Mouse (Mus musculus) midbrain, postnatal 0 days (tissue): ENCODE measurements around the gene Maml1. TPM values are rescaled to one million over a fixed set of nuclear protein-coding genes. Genes with fewer than 3 reads are reported as not detected.

Experiments
- ATAC-seq: fragments of 200-750 bp; cut with Nextera tagmentation; 2 replicates; pipeline ENCODE4 v1.8.0; 2017; ENCODE audit warnings: moderate number of reproducible peaks, mild to moderate bottlenecking, moderate TSS enrichment, moderate library complexity; ENCODE audit not compliant: low FRiP score
- DNase-seq: peaks from one replicate; pipeline ENCODE4 v3.0.0-alpha.2; 2015; ENCODE audit warnings: low spot score
- H3K27ac ChIP-seq: fragments of 300-500 bp; sonication (generic); 2 replicates; pipeline ENCODE4 v1.5.1; 2014; ENCODE audit warnings: low read depth, mild to moderate bottlenecking, low read length, mixed read lengths
- H3K27me3 ChIP-seq: fragments of 300-500 bp; sonication (generic); 2 replicates; pipeline ENCODE4 v1.6.1; 2014; ENCODE audit warnings: low read length, control low read depth, mixed read lengths; ENCODE audit not compliant: insufficient read depth
- H3K36me3 ChIP-seq: fragments of 300-500 bp; sonication (generic); 2 replicates; pipeline ENCODE4 v1.6.1; 2014; ENCODE audit warnings: low read length, control low read depth, mixed read lengths; ENCODE audit not compliant: insufficient read depth
- H3K4me1 ChIP-seq: fragments of 300-500 bp; sonication (generic); 2 replicates; pipeline ENCODE4 v1.6.1; 2014; ENCODE audit warnings: mild to moderate bottlenecking, control low read depth, antibody characterized with exemption, low read length, mixed read lengths; ENCODE audit not compliant: insufficient read depth
- H3K4me2 ChIP-seq: fragments of 300-500 bp; sonication (generic); 2 replicates; pipeline ENCODE4 v1.6.1; 2014; ENCODE audit warnings: low read depth, mild to moderate bottlenecking, low read length, mixed read lengths; ENCODE audit not compliant: poor library complexity, severe bottlenecking
- H3K4me3 ChIP-seq: fragments of 300-500 bp; sonication (generic); 2 replicates; pipeline ENCODE4 v1.5.1; 2014; ENCODE audit warnings: low read depth, mild to moderate bottlenecking, low read length, moderate library complexity
- H3K9ac ChIP-seq: fragments of 300-500 bp; sonication (generic); replicated peaks from 2 replicates; pipeline ENCODE4 v1.6.1; 2014; ENCODE audit warnings: mild to moderate bottlenecking, low read length, moderate library complexity, mixed read lengths; ENCODE audit not compliant: poor library complexity, severe bottlenecking
- H3K9me3 ChIP-seq: fragments of 300-500 bp; sonication (generic); 2 replicates; pipeline ENCODE4 v1.6.1; 2016; ENCODE audit warnings: low read length, control low read depth
- CTCF ChIP-seq: IDR thresholded peaks from 2 replicates; pipeline ENCODE4 v1.5.1; 2016; ENCODE audit warnings: antibody characterized with exemption, mild to moderate bottlenecking
- WGBS: fragments of 180-500 bp; shearing (Covaris S2); extraction: QIAGEN DNeasy Blood & Tissue Kit; methylation state at CpG from one replicate; pipeline ENCODE4 v1.1.7; 2014; 5-methylcytosine and 5-hydroxymethylcytosine counted together
- polyA plus RNA-seq: library from polyadenylated mRNA; unstranded; fragments of >200 nt; fragmentation: Nextera tagmentation; extraction: Ambion mirVana; gene quantifications from 2 replicates; pipeline ENCODE4 v1.2.1, GENCODE M21; 2015
- total RNA-seq: library from RNA; depleted of rRNA; stranded (reverse); fragments of >200 nt; gene quantifications from 2 replicates; pipeline ENCODE4 v1.2.3, GENCODE M21; 2014

The Maml1 gene
- total and polyA plus RNA-seq, 2 experiments from 2014 or later: 1.6 to 12.8 TPM

GRCm38 (mm10) chr11:50229252-50229910 is 62.7 kb downstream of the Maml1 start:
- TF ChIP-seq CTCF: no peak
- ATAC-seq (no peak), DNase-seq (peak; percentile 61)
- Histone ChIP-seq H3K9ac (0 out of 2 replicates have a peak overlapping the region, but pooled peaks have one; percentile 33), H3K9me3 (no peaks in the 10 kb centered on the region), H3K27ac (no peak overlapping the region), H3K27me3 (no peaks in the 10 kb centered on the region), H3K36me3 (peaks cover 24% of the 10 kb centered on the region), H3K4me1 (peaks cover 18% of the 10 kb centered on the region; the same call in 1 of the 2 replicates), H3K4me2 (no peak overlapping the region), H3K4me3 (no peak overlapping the region)
- 46% methylated on average over 7 of the region's 7 CpGs for WGBS

GRCm38 (mm10) chr11:50228772-50229171 is 63.3 kb downstream of the Maml1 start:
- TF ChIP-seq CTCF: no peak
- Histone ChIP-seq H3K9me3 (no peaks in the 10 kb centered on the region), H3K27me3 (no peaks in the 10 kb centered on the region), H3K27ac (no peak overlapping the region), H3K9ac (no peak overlapping the region), H3K4me2 (no peak overlapping the region), H3K4me1 (peaks cover 20% of the 10 kb centered on the region; the same call in 1 of the 2 replicates), H3K36me3 (peaks cover 18% of the 10 kb centered on the region), H3K4me3 (no peak overlapping the region)
- 20% methylated on average over 3 of the region's 3 CpGs for WGBS
- DNase-seq (no peak), ATAC-seq (no peak)

GRCm38 (mm10) chr11:50227736-50228135 is 64.4 kb downstream of the Maml1 start:
- DNase-seq: no peak
- Histone ChIP-seq H3K4me2 (no peak overlapping the region), H3K27me3 (no peaks in the 10 kb centered on the region), H3K9me3 (no peaks in the 10 kb centered on the region), H3K4me1 (peaks cover 26% of the 10 kb centered on the region), H3K36me3 (peaks cover 8% of the 10 kb centered on the region), H3K27ac (no peak overlapping the region), H3K9ac (no peak overlapping the region), H3K4me3 (no peak overlapping the region)
- 85% methylated on average over 4 of the region's 4 CpGs for WGBS
- TF ChIP-seq CTCF: no peak
- ATAC-seq: no peak

GRCm38 (mm10) chr11:50227226-50227625 is 64.9 kb downstream of the Maml1 start:
- DNase-seq (no peak), ATAC-seq (no peak)
- Histone ChIP-seq H3K36me3 (peaks cover 3% of the 10 kb centered on the region), H3K4me3 (peak overlapping the region; percentile 84; the same call in 1 of the 2 replicates), H3K27ac (no peak overlapping the region), H3K27me3 (no peaks in the 10 kb centered on the region), H3K9ac (peak overlapping the region; percentile 99), H3K4me1 (peaks cover 26% of the 10 kb centered on the region), H3K9me3 (no peaks in the 10 kb centered on the region), H3K4me2 (peak overlapping the region; percentile 95)
- no peak for TF ChIP-seq CTCF
- WGBS: 74% methylated on average over 3 of the region's 3 CpGs

- Histone ChIP-seq H3K9me3 (no peaks in the 10 kb centered on the region), H3K4me1 (peaks cover 26% of the 10 kb centered on the region), H3K4me2 (peak overlapping the region; percentile 95), H3K36me3 (no peaks in the 10 kb centered on the region), H3K27ac (peak overlapping the region; percentile 94), H3K4me3 (peak overlapping the region; percentile 84), H3K27me3 (no peaks in the 10 kb centered on the region), H3K9ac (peak overlapping the region; percentile 99)
- DNase-seq (no peak), ATAC-seq (no peak)
- no peak for TF ChIP-seq CTCF
- WGBS: 42% methylated on average over 2 of the region's 2 CpGs
Observed at GRCm38 (mm10) chr11:50226406-50226805, 65.7 kb downstream of the Maml1 start.

GRCm38 (mm10) chr11:50225611-50226378 is 66.3 kb downstream of the Maml1 start:
- no peak for TF ChIP-seq CTCF
- H3K4me3 ChIP-seq: peak overlapping the region; percentile 84
- 4% methylated on average over 32 of the region's 34 CpGs for WGBS
- ATAC-seq: peak; percentile 18; the same call in 1 of the 2 replicates
- H3K9ac ChIP-seq: peak overlapping the region; percentile 99
- H3K36me3 ChIP-seq: no peaks in the 10 kb centered on the region
- H3K4me1 ChIP-seq: peaks cover 23% of the 10 kb centered on the region
- peak overlapping the region; percentile 95 for H3K4me2 ChIP-seq
- no peaks in the 10 kb centered on the region for H3K27me3 ChIP-seq
- H3K9me3 ChIP-seq: no peaks in the 10 kb centered on the region
- peak overlapping the region; percentile 94 for H3K27ac ChIP-seq
- DNase-seq: no peak
